Mouse (Mus musculus) urinary bladder, adult 18-20 months (tissue): ENCODE measurements around the gene Grm8.

Source experiments
- DNase-seq, 2 experiments: peaks; one replicate each; pipeline ENCODE4 v3.0.0; 2022; ENCODE audit warnings: low spot score in 2 of 2, mixed read lengths in 2 of 2

The Grm8 gene

DNA sequence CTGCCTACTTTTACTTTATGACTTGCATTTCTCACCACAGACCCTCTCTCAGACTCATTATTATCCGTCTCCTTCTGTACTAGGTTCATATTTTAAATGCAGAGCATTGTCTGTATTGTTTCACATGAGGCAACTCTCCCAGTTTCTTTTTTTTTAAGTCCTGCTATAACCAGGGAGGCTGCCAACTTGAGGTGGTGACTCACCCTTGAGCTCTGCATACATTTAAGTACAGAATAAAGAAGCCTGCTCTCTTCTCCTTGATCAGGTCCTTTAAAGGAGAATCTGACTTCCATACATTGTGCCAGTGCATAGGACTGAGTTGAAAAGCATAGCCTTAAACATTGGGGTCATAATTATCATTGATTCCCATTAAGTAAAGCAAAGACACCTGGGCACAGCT lies 488.5 kb downstream of the Grm8 start:
- DNase-seq: no peak

- DNase-seq: no peak
Observed at GRCm38 (mm10) chr6:27645054-27645453, 489.9 kb downstream of the Grm8 start.

GRCm38 (mm10) chr6:27635898-27636297 lies 499.1 kb downstream of the Grm8 start:
- no peak for DNase-seq

GRCm38 (mm10) chr6:27617472-27617871 lies 517.5 kb downstream of the Grm8 start:
- no peak for DNase-seq

- no peak for DNase-seq
Observed at GRCm38 (mm10) chr6:27580485-27580884, 554.5 kb downstream of the Grm8 start.

DNA sequence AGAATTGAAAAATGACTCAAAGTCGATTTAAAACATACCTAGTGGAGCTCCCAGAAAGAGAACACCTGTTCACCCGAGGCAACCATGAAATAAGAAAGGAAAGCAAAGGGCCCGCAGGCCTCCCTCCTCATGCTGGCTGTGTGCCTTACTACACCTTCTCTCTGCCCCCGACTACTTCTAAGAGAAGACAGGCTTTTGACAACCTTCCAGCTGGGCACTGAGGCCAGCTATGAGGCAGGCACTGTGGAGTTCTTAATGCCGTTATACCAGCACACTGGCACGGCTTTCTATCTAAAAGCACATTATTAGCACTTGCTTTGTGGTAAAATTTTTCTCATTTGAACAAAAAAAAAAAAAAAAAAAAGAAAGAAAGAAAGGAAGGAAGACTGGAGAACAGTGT lies 589.5 kb downstream of the Grm8 start:
- no peak for DNase-seq

DNA sequence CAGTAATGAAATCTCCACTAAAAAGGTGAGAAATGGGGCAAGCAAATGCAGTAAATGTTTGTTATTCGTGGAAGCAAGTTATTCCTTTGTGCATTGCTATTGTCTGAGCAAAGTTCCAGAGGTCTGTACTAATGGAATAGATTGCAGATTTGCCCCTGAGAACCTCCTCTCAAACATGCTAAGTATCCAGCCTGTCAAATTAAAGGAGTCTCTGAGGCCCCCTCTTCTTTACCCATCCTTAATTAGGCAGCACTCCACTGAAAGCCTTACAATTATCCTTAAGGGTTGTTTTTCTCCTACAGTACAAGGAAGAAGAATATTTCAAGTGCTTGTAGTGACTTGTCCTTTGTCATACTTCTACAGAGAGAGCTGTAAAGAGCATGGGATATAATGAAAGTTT lies 617.4 kb downstream of the Grm8 start:
- no peak for DNase-seq

DNA sequence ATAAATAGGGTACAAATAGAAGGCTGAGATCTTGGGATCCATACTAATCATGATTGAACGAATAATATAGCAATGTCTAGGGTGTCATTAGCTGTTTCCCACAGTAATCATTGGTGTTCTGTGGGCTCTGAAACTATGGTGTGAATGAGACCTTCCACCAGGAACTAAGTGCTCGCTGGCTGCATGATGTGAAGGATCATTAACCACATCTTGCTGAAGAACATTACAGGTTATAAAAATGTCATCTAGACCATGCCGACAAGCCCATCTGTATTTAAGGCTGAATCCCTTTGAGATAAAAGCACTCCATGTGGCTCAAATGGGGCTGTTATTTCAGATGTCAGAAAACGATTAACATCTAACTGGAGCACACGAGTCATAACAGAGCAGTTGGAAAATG lies 674.0 kb downstream of the Grm8 start:
- no peak for DNase-seq

GRCm38 (mm10) chr6:27408473-27408872 lies 726.5 kb downstream of the Grm8 start:
- DNase-seq: no peak

DNA sequence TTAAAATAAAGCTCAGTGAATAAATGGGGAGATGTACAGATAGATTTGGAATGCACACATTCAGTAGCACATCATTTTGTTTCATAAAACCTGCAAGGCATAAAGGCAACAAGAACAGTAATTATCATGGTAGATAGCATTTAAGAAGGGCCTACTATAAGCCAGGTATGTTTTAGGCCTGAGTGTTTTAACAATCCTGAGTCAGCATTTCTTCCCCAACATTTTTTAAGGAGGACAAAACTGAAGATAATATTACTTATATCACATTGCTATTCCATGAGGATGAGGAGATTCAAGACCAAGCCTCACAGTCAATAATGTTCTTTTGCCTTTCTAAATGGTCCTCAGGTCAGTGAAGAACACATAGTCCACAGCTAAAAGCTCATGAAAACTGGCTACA lies 762.6 kb downstream of the Grm8 start:
- no peak for DNase-seq

- no peak for DNase-seq
Observed at GRCm38 (mm10) chr6:27371095-27371494, 763.9 kb downstream of the Grm8 start.

DNA sequence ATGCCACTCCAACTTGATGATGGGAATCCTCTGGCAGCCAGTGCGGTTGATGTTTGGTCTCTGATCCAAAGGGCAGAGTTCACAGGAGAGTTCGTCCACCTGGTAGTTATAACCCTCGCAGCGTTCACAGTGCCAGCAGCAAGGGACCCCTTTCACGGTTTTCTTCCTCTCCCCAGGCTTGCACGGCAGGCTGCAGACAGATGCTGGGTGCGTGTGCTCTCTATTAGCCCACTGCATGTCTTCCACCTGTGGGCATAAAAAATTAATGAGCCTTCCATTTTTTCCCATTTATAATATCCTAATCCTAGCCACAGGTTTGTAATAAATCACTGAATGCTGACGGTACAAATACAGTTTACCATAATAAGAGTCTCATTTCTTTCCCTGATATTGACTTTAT lies 771.2 kb downstream of the Grm8 start:
- no peak for DNase-seq

DNA sequence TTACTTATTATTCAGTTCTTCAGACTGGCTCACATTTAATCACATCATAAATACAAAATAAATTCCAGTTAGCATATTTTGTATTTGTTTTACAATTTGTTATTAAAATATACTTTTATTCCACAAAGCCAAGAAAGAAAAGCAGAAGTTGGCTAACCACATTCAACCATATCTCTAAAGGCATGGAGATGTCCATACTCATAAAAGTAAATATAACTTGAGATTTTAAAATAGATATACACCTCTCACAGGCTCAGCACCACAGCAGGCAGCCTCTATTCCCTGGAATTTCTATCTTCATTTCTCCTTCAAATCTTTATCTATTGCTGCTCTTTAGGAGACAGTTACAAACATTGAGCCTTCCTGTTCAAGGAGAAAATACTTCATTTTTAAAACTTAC lies 774.5 kb downstream of the Grm8 start:
- no peak for DNase-seq

- DNase-seq: no peak
Observed at GRCm38 (mm10) chr6:27351147-27351546, 783.8 kb downstream of the Grm8 start.

DNA sequence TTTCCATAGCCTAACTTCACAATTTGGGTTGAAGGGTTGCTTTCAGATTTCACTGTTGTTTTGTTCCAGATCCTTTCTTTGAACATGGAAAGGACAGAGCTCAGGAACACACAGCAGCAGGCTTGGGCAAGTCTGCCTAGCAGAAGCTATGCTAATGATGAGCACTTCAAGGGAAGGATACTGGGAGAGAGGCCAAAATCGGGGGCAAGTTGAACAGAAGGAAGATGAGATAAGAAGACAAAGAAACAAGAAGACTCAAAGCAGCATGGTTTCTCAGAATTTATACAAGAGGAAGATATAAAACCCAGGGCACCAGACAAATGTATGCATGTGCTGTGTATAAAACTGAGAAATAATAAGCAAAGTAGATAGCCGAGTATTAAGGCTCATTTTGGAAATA lies 786.7 kb downstream of the Grm8 start:
- no peak for DNase-seq

GRCm38 (mm10) chr6:27346311-27346710 lies 788.7 kb downstream of the Grm8 start:
- no peak for DNase-seq

GRCm38 (mm10) chr6:27340131-27340530 lies 794.8 kb downstream of the Grm8 start:
- no peak for DNase-seq

GRCm38 (mm10) chr6:27318575-27318974 lies 816.4 kb downstream of the Grm8 start:
- DNase-seq: no peak

DNA sequence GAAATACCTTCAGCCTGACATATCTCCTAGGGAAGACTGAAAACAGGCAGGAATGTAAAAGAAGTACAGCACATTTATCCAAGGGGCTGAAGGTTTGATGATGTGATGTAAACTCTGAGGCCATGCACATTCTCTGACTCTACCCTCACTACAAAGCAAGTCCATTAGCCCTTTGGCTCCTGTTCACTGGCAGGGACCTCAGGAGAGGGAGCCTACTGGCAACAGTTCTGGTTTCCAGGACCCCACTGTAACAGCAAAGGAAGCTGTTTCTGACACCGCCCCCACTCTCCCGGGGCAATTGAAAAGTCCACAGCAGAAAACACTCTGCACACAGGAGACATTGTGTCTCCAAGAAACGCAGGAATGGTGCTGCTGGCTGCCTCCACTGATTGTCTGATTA lies 817.6 kb downstream of the Grm8 start:
- no peak for DNase-seq

DNA sequence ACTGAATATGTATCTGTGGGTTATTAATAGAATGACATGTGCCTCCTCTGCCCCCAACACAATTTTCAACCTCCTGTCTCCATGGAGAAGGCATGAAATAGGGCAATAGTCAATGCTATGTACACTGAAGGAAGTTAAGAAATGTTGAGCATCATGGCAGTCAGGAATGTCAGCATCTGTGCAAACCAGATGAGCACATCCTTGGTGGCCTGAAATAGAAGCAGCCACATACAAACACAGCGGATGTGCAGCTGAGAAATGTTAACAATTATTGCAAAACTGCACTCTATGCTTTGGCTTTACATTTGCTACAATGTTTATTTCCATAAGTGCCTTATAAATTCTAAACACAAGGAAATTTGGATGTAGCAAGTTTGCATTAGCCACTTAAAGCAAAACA lies 819.0 kb downstream of the Grm8 start:
- DNase-seq: no peak

GRCm38 (mm10) chr6:27314273-27315009 lies 820.5 kb downstream of the Grm8 start:
- DNase-seq: no peak

GRCm38 (mm10) chr6:27310401-27310800 lies 824.6 kb downstream of the Grm8 start:
- no peak for DNase-seq

- DNase-seq: no peak
Observed at GRCm38 (mm10) chr6:27305351-27305750, 829.6 kb downstream of the Grm8 start.

GRCm38 (mm10) chr6:27264972-27265371 lies 870.0 kb downstream of the Grm8 start:
- no peak for DNase-seq
